Mouse (Mus musculus): Measurements from ENCODE around the gene Smad3. TPM values are rescaled to one million over a fixed set of nuclear protein-coding genes. Genes with fewer than 3 reads are reported as not detected.

Smad3 gene
- total RNA-seq, 4 experiments from 2014 or later: 44.2 to 62.0 (median 46.1) TPM

- DNase-seq (ENCODE audit: low spot score in 2 of 2): peak; percentile 86 to 94
These were observed 155.5 kb downstream of the Smad3 start, which contains the start of the genes Iqch and Aagab for GRCm38 (mm10) chr9:63602043-63602939. TSS of gene Iqch (minus strand) at chr9:63602493. TSS of gene Aagab (plus strand) at chr9:63602660.

Other genes starting within 250 kb of the Smad3 start
- not detected for gene Iqch, start 155.5 kb downstream of the Smad3 start, total RNA-seq (2022)
- gene Aagab, start 155.3 kb downstream of the Smad3 start, total RNA-seq (2022): 10 to 100 TPM in 3 of 4 experiments, 1 to 10 TPM in 1; 9.9 to 13.6 (median 12.9) TPM